Mouse (Mus musculus) ES-E14 (cell line): Measurements from ENCODE around the gene Sbk2. TPM values are rescaled to one million over a fixed set of nuclear protein-coding genes. Genes with fewer than 3 reads are reported as not detected.

Source experiments
- DNase-seq: peaks from one replicate; pipeline ENCODE4 v3.0.0-alpha.2; 2013; ENCODE audit warnings: low read depth, low spot score
- H3K27ac ChIP-seq: 2 replicates; pipeline ENCODE4 v1.5.1; 2012; ENCODE audit warnings: low read depth, mild to moderate bottlenecking, low read length, moderate library complexity, mixed read lengths; ENCODE audit not compliant: poor library complexity, insufficient read depth, severe bottlenecking
- H3K36me3 ChIP-seq: 2 replicates; pipeline ENCODE4 v1.6.1; 2012; ENCODE audit warnings: mild to moderate bottlenecking, low read length, moderate library complexity, mixed read lengths; ENCODE audit not compliant: control insufficient read depth, poor library complexity, insufficient read depth, severe bottlenecking
- H3K4me1 ChIP-seq, 2 experiments: fragments of 150-350 bp in 1 of 2; sonication (generic) in 1 of 2; 2 replicates each; pipeline ENCODE4 v1.6.1; 2012; ENCODE audit warnings: low read length in 2 of 2, mild to moderate bottlenecking in 1 of 2, mixed read lengths in 1 of 2; ENCODE audit not compliant: control insufficient read depth in 2 of 2, insufficient read depth in 2 of 2, poor library complexity in 1 of 2
- H3K4me3 ChIP-seq, 2 experiments: fragments of 150-350 bp in 1 of 2; sonication (generic) in 1 of 2; 2 replicates each; pipeline ENCODE4 v1.5.1; 2012; ENCODE audit warnings: low read length in 2 of 2, low read depth in 1 of 2, mild to moderate bottlenecking in 1 of 2, mixed read lengths in 1 of 2; ENCODE audit not compliant: insufficient read depth in 1 of 2, poor library complexity in 1 of 2, severe bottlenecking in 1 of 2
- H3K9ac ChIP-seq: 2 replicates; pipeline ENCODE4 v1.6.1; 2012; ENCODE audit warnings: low read depth, mild to moderate bottlenecking, low read length, mixed read lengths; ENCODE audit not compliant: poor library complexity, insufficient read depth, severe bottlenecking
- H3K9me3 ChIP-seq: fragments of 150-350 bp; sonication (generic); 2 replicates; pipeline ENCODE4 v1.6.1; 2012; ENCODE audit warnings: low read depth, mild to moderate bottlenecking, low read length; ENCODE audit not compliant: control insufficient read depth, insufficient read depth
- CHD2 ChIP-seq: IDR thresholded peaks from 2 replicates; pipeline ENCODE4 v1.6.1; 2014; ENCODE audit warnings: mild to moderate bottlenecking, low read depth, low read length, inconsistent platforms
- HCFC1 ChIP-seq: IDR thresholded peaks from 2 replicates; pipeline ENCODE4 v1.6.1; 2012; ENCODE audit warnings: low read length, inconsistent platforms, borderline replicate concordance; ENCODE audit not compliant: insufficient read depth
- MAFK ChIP-seq: IDR thresholded peaks from 2 replicates; pipeline ENCODE4 v1.6.1; 2014; ENCODE audit warnings: mild to moderate bottlenecking, low read depth, low read length, inconsistent platforms; ENCODE audit not compliant: insufficient read depth
- ZC3H11A ChIP-seq: IDR thresholded peaks from 2 replicates; pipeline ENCODE4 v1.6.1; 2012; ENCODE audit warnings: low read depth, mild to moderate bottlenecking, inconsistent platforms, low read length, borderline replicate concordance
- ZNF384 ChIP-seq: IDR thresholded peaks from 2 replicates; pipeline ENCODE4 v1.6.1; 2012; ENCODE audit warnings: low read depth, low read length, inconsistent platforms
- in situ Hi-C, 2 experiments: fragments of 600-800 bp; cut with MboI; formaldehyde crosslinking; loops; one replicate each; pipeline ENCODE4 v1.15.1; 2025; ENCODE audit warnings: low sequenced_read_pairs in 2 of 2, inconsistent platforms in 1 of 2; ENCODE audit not compliant: unreplicated experiment in 2 of 2
- total RNA-seq: library from RNA; depleted of rRNA; stranded (reverse); fragments of 300-350 nt; gene quantifications from 2 replicates; pipeline ENCODE4 v1.2.3, GENCODE M21; 2012

Sbk2 gene
- total RNA-seq, 1 experiment = 0.22 TPM

- DNase-seq = no peak
- no peaks in the 10 kb centered on the region for H3K9me3 ChIP-seq
- TF ChIP-seq MAFK (no peak), ZNF384 (no peak), CHD2 (no peak), ZC3H11A (no peak), HCFC1 (no peak)
- no peak overlapping the region for H3K4me3 ChIP-seq
- no peak overlapping the region for H3K9ac ChIP-seq
- no peak overlapping the region for H3K27ac ChIP-seq
- in situ Hi-C loops = no loop called here
- H3K4me1 ChIP-seq = peaks cover 0 to 8% of the 10 kb centered on the region in 2 experiments; a peak in 1 of 4 replicates
- no peaks in the 10 kb centered on the region for H3K36me3 ChIP-seq
Measured at GRCm38 (mm10) chr7:4953815-4954445, 10.3 kb downstream of the Sbk2 start.

- H3K27ac ChIP-seq = no peak overlapping the region
- no peak for DNase-seq
- no peak for TF ChIP-seq ZNF384
- no peak for TF ChIP-seq HCFC1
- no peak for TF ChIP-seq MAFK
- no peak for TF ChIP-seq CHD2
- no peak for TF ChIP-seq ZC3H11A
- H3K4me3 ChIP-seq = no peak overlapping the region
- H3K9ac ChIP-seq = no peak overlapping the region
- no peaks in the 10 kb centered on the region for H3K9me3 ChIP-seq
- H3K4me1 ChIP-seq = peaks cover 0 to 8% of the 10 kb centered on the region in 2 experiments; a peak in 1 of 4 replicates
- H3K36me3 ChIP-seq = no peaks in the 10 kb centered on the region
- in situ Hi-C loops = no loop called here
Measured at GRCm38 (mm10) chr7:4950561-4951342, 13.5 kb downstream of the Sbk2 start.

DNA sequence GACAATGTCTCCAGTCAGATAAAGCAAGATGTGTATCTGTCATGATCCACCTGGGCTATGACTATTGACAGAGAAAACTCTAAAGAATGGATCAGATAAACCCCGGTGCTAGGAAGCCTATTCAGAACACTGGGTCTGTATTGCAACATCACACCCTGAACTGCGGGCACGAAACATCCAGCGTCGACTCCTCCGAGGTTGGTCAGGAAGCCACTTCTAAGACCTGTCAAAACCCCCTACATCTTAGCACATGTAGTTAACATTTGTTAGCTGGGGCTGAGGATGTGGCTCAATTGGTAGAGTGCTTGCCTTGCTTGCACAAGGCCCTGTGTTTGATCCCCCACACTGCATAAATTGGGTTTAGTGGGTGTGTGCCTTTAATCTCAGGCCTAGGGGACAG, 15.8 kb downstream of the Sbk2 start:
- no peak for DNase-seq
- Histone ChIP-seq H3K9me3 (no peaks in the 10 kb centered on the region), H3K4me3 (no peak overlapping the region), H3K27ac (no peak overlapping the region), H3K36me3 (no peaks in the 10 kb centered on the region), H3K9ac (no peak overlapping the region), H3K4me1 (peaks cover 0 to 11% of the 10 kb centered on the region in 2 experiments; a peak in 1 of 4 replicates)
- TF ChIP-seq CHD2 = no peak
- TF ChIP-seq ZNF384 = no peak
- TF ChIP-seq ZC3H11A = no peak
- TF ChIP-seq MAFK = no peak
- TF ChIP-seq HCFC1 = no peak
- in situ Hi-C loops = no loop called here

DNA sequence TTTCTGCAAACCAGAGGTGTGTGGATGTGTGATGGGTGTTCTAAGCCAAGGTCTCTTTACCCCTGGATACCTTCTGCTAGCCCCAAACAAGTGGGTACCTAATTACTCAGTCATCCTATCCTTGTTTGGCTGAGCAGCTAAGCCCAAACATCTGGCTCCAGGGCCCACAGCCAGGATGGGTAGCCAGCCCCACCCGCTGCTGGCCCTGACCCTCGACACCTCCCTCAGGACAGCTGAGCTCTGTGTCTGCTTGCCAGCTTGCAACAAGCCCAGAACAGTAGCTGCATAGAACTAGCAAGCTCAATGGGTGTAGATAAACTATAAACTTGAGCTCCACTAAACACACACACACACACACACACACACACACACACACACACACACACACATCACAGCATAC, 16.4 kb downstream of the Sbk2 start:
- DNase-seq = no peak
- peaks cover 0 to 11% of the 10 kb centered on the region in 2 experiments; a peak in 1 of 4 replicates for H3K4me1 ChIP-seq
- TF ChIP-seq HCFC1 (no peak), ZNF384 (no peak), ZC3H11A (no peak), CHD2 (no peak), MAFK (no peak)
- no peak overlapping the region for H3K9ac ChIP-seq
- H3K9me3 ChIP-seq = no peaks in the 10 kb centered on the region
- no peaks in the 10 kb centered on the region for H3K36me3 ChIP-seq
- H3K27ac ChIP-seq = no peak overlapping the region
- no peak overlapping the region for H3K4me3 ChIP-seq
- in situ Hi-C loops = no loop called here
